In genomic region chr2:158745049-158745482, GRCm38 (mm10) we compare ENCODE assay signal across 8 mouse cellular contexts. TPM values are rescaled to one million over a fixed set of nuclear protein-coding genes. Genes with fewer than 3 reads are reported as not detected.
A peak's percentile ranks its signal among the peaks of the same experiment; 100 is the strongest.
DNase-seq lines count a peak whose midpoint lies in the region; ATAC-seq and TF ChIP-seq lines count a peak whose summit lies in the region.

No protein-coding gene starts in this region.

- TF ChIP-seq CTCF in cortical plate, adult 2 months (IDR thresholded peaks at IDR 0.05; ENCODE audit: extremely low read depth, insufficient read depth, low read length) = peak; percentile 85

- H3K27ac ChIP-seq in liver, embryonic 11.5 days (ENCODE audit: low read depth, low read length) = no peak overlapping the region
- 0 out of 2 replicates have a peak overlapping the region, but pooled peaks have one; percentile 0 for H3K27ac ChIP-seq in cortical plate, adult 2 months (ENCODE audit: insufficient read depth, low read length)

- no peak overlapping the region for H3K9ac ChIP-seq in liver, embryonic 11.5 days (ENCODE audit: low read depth, low read length)

- no peaks in the 10 kb centered on the region for H3K36me3 ChIP-seq in liver, embryonic 11.5 days (ENCODE audit: control insufficient read depth, insufficient read depth, low read length)

- peak; percentile 26 to 73 for DNase-seq in adrenal gland, adult (ENCODE audit: inconsistent age in 2 of 2, low spot score in 1 of 2)
- no peak for DNase-seq in adrenal gland, postnatal 4 days (ENCODE audit: low spot score in 2 of 2)
- DNase-seq in liver = peak; percentile 27
- DNase-seq in liver, embryonic 11.5 days (ENCODE audit: low spot score) = no peak
- DNase-seq in kidney, adult 9 months = peak; percentile 48
- peak; percentile 43 for DNase-seq in lung, postnatal 25 days (ENCODE audit: low spot score)
- DNase-seq in thymus, postnatal 14 days = peak; percentile 73

- H3K4me1 ChIP-seq in liver, embryonic 11.5 days (replicated peaks; ENCODE audit: control insufficient read depth, insufficient read depth, low read length) = no peaks in the 10 kb centered on the region
- peaks cover 14% of the 10 kb centered on the region for H3K4me1 ChIP-seq in cortical plate, adult 2 months (ENCODE audit: control insufficient read depth, insufficient read depth, low read length)

- ATAC-seq in liver, embryonic 11.5 days (replicated peaks; ENCODE audit: low FRiP score) = no peak

- no peaks in the 10 kb centered on the region for H3K9me3 ChIP-seq in liver, embryonic 11.5 days (ENCODE audit: control insufficient read depth, low read length)

- H3K4me2 ChIP-seq in liver, embryonic 11.5 days = no peak overlapping the region

- H3K27me3 ChIP-seq in liver, embryonic 11.5 days (replicated peaks; ENCODE audit: control insufficient read depth, insufficient read depth, low read length) = no peaks in the 10 kb centered on the region

- 16% methylated on average over 2 of the region's 2 CpGs for WGBS in liver, embryonic 11.5 days

- TF ChIP-seq POLR2A in cortical plate, adult 2 months (IDR thresholded peaks at IDR 0.05; ENCODE audit: extremely low read depth, insufficient read depth, low read length) = no peak

- H3K4me3 ChIP-seq in liver, embryonic 11.5 days (ENCODE audit: low read depth, low read length) = no peak overlapping the region
- no peak overlapping the region for H3K4me3 ChIP-seq in cortical plate, adult 2 months (ENCODE audit: insufficient read depth, low read length)

RNA-seq across cellular contexts. Expression of gene Fam83d, which starts 22.8 kb away (rescaled TPM):
- total RNA-seq in adrenal gland, postnatal 4 days (2021) = 10 to 100 TPM; 10.6 to 11.3 TPM
- polyA plus RNA-seq in liver, embryonic 11.5 days (2014; fragmentation: Nextera tagmentation; extraction: Ambion mirVana) = 27.9 and 28.1 TPM in 2 replicates
- 2.0 and 2.2 TPM in 2 replicates for polyA plus RNA-seq in cortical plate, adult 2 months (2012; rRNA removed)

RNA-seq across cellular contexts. Expression of gene Dhx35, which starts 49.5 kb away (rescaled TPM):
- 10 to 100 TPM; 21.8 to 24.3 TPM for total RNA-seq in adrenal gland, postnatal 4 days (2021)
- 11.6 and 13.0 TPM in 2 replicates for polyA plus RNA-seq in liver, embryonic 11.5 days (2014; fragmentation: Nextera tagmentation; extraction: Ambion mirVana)
- polyA plus RNA-seq in cortical plate, adult 2 months (2012; rRNA removed) = 28.5 and 29.1 TPM in 2 replicates

Comparison
In these comparisons a context has a peak if more than half of its experiments do, and no peak if none do; other contexts are left out.
1. DNase-seq: peak in adrenal gland, adult (2 of 2), liver (single experiment), kidney, adult 9 months (single experiment), lung, postnatal 25 days (single experiment) and thymus, postnatal 14 days (single experiment); none in adrenal gland, postnatal 4 days (0 of 2) and liver, embryonic 11.5 days (single experiment).